Mouse (Mus musculus) kidney, embryonic 15.5 days (tissue): ENCODE measurements around the gene Cntrob. TPM values are rescaled to one million over a fixed set of nuclear protein-coding genes. Genes with fewer than 3 reads are reported as not detected.

ENCODE experiments used
- ATAC-seq: fragments of 200-750 bp; cut with Nextera tagmentation; replicated peaks from 2 replicates; pipeline ENCODE4 v1.8.0; 2017; ENCODE audit warnings: moderate TSS enrichment; ENCODE audit not compliant: low FRiP score
- H3K27ac ChIP-seq: fragments of 300-500 bp; sonication (generic); 2 replicates; pipeline ENCODE4 v1.5.1; 2015; ENCODE audit warnings: mild to moderate bottlenecking, inconsistent platforms
- H3K27me3 ChIP-seq: fragments of 300-500 bp; sonication (generic); 2 replicates; pipeline ENCODE4 v1.6.1; 2015; ENCODE audit warnings: inconsistent platforms
- H3K36me3 ChIP-seq: fragments of 300-500 bp; sonication (generic); 2 replicates; pipeline ENCODE4 v1.6.1; 2015; ENCODE audit warnings: inconsistent platforms
- H3K4me1 ChIP-seq: fragments of 300-500 bp; sonication (generic); 2 replicates; pipeline ENCODE4 v1.6.1; 2015; ENCODE audit warnings: inconsistent platforms
- H3K4me2 ChIP-seq: fragments of 300-500 bp; sonication (generic); 2 replicates; pipeline ENCODE4 v1.6.1; 2015; ENCODE audit warnings: moderate library complexity, mild to moderate bottlenecking, inconsistent platforms
- H3K4me3 ChIP-seq: fragments of 300-500 bp; sonication (generic); replicated peaks from 2 replicates; pipeline ENCODE4 v1.5.1; 2015; ENCODE audit warnings: mild to moderate bottlenecking, inconsistent platforms
- H3K9ac ChIP-seq: fragments of 300-500 bp; sonication (generic); 2 replicates; pipeline ENCODE4 v1.6.1; 2015; ENCODE audit warnings: mild to moderate bottlenecking, inconsistent platforms
- H3K9me3 ChIP-seq: fragments of 300-500 bp; sonication (generic); replicated peaks from 2 replicates; pipeline ENCODE4 v1.6.1; 2016; ENCODE audit warnings: inconsistent platforms
- WGBS: fragments of 180-500 bp; shearing (Covaris S2); methylation state at CpG from one replicate; pipeline ENCODE4 v1.1.7; 2015; ENCODE audit warnings: mixed read lengths; 5-methylcytosine and 5-hydroxymethylcytosine counted together
- polyA plus RNA-seq: library from polyadenylated mRNA; unstranded; fragments of >200 nt; fragmentation: Nextera tagmentation; extraction: Ambion mirVana; gene quantifications from 2 replicates; pipeline ENCODE4 v1.2.1, GENCODE M21; 2015

Gene Cntrob
- polyA plus RNA-seq = 23.0 and 23.9 TPM in 2 replicates

GRCm38 (mm10) chr11:69323667-69324111 is at the start of gene Cntrob, which contains the start of gene Trappc1:
Gene Cntrob, minus strand, starts transcription at chr11:69323775.
Gene Trappc1, plus strand, starts transcription at chr11:69323980.
- ATAC-seq = peak; percentile 91
- WGBS = under 1% methylated on average over 30 of the region's 30 CpGs

GRCm38 (mm10) chr11:69372780-69373170 is 49.2 kb upstream of the Cntrob start:
- Histone ChIP-seq H3K4me2 (0 out of 2 replicates have a peak overlapping the region, but pooled peaks have one; percentile 48), H3K9me3 (no peaks in the 10 kb centered on the region), H3K36me3 (peaks cover 46% of the 10 kb centered on the region), H3K4me1 (peaks cover 37% of the 10 kb centered on the region), H3K4me3 (no peak overlapping the region), H3K27ac (peak overlapping the region; percentile 90), H3K27me3 (no peaks in the 10 kb centered on the region), H3K9ac (no peak overlapping the region)
- 62% methylated on average over 3 of the region's 3 CpGs for WGBS
- ATAC-seq = no peak

More at GRCm38 (mm10) chr11:69323667-69324111, at the start of gene Cntrob, which contains the start of gene Trappc1:
- Histone ChIP-seq H3K9ac (peak within 1 kb of the TSS; percentile 87), H3K9me3 (no peaks in the 10 kb centered on the region), H3K4me3 (peak within 1 kb of the TSS; percentile 70), H3K27me3 (peaks cover 20% of the 10 kb centered on the region), H3K4me1 (peaks cover 52% of the 10 kb centered on the region), H3K36me3 (peaks cover 22% of the 10 kb centered on the region), H3K27ac (peak within 1 kb of the TSS; percentile 93), H3K4me2 (peak within 1 kb of the TSS; percentile 87)

GRCm38 (mm10) chr11:69372056-69372779 is 48.6 kb upstream of the Cntrob start:
- WGBS = 23% methylated on average over 12 of the region's 12 CpGs

GRCm38 (mm10) chr11:69371601-69372000 is 48.0 kb upstream of the Cntrob start:
- peaks cover 42% of the 10 kb centered on the region for H3K4me1 ChIP-seq
- H3K27ac ChIP-seq = peak overlapping the region; percentile 90
- peak overlapping the region; percentile 27 for H3K4me3 ChIP-seq
- no peaks in the 10 kb centered on the region for H3K27me3 ChIP-seq
- peaks cover 38% of the 10 kb centered on the region for H3K36me3 ChIP-seq
- 32% methylated on average over 12 of the region's 12 CpGs for WGBS
- H3K9me3 ChIP-seq = no peaks in the 10 kb centered on the region
- no peak for ATAC-seq
- peak overlapping the region; percentile 48 for H3K4me2 ChIP-seq
- H3K9ac ChIP-seq = no peak overlapping the region

More at GRCm38 (mm10) chr11:69372056-69372779, 48.6 kb upstream of the Cntrob start:
- no peak for ATAC-seq
- H3K9ac ChIP-seq = no peak overlapping the region
- H3K4me1 ChIP-seq = peaks cover 42% of the 10 kb centered on the region
- H3K4me2 ChIP-seq = peak overlapping the region; percentile 48
- H3K4me3 ChIP-seq = peak overlapping the region; percentile 27
- H3K36me3 ChIP-seq = peaks cover 44% of the 10 kb centered on the region
- H3K9me3 ChIP-seq = no peaks in the 10 kb centered on the region
- H3K27ac ChIP-seq = peak overlapping the region; percentile 90
- H3K27me3 ChIP-seq = no peaks in the 10 kb centered on the region

- Histone ChIP-seq H3K4me3 (peak overlapping the region; percentile 27), H3K4me1 (peaks cover 48% of the 10 kb centered on the region), H3K9me3 (no peaks in the 10 kb centered on the region), H3K27ac (peak overlapping the region; percentile 90), H3K9ac (no peak overlapping the region; the same call in 1 of the 2 replicates), H3K27me3 (no peaks in the 10 kb centered on the region), H3K36me3 (peaks cover 30% of the 10 kb centered on the region), H3K4me2 (peak overlapping the region; percentile 48)
- WGBS = 15% methylated on average over 9 of the region's 9 CpGs
- ATAC-seq = no peak
These were observed 47.2 kb upstream of the Cntrob start for GRCm38 (mm10) chr11:69370817-69371215.

- ATAC-seq = no peak
- Histone ChIP-seq H3K9me3 (no peaks in the 10 kb centered on the region), H3K4me3 (peak overlapping the region; percentile 94), H3K4me1 (peaks cover 55% of the 10 kb centered on the region), H3K9ac (peak overlapping the region; percentile 99), H3K27ac (peak overlapping the region; percentile 100), H3K36me3 (peaks cover 24% of the 10 kb centered on the region), H3K4me2 (peak overlapping the region; percentile 87), H3K27me3 (no peaks in the 10 kb centered on the region)
- 21% methylated on average over 2 of the region's 2 CpGs for WGBS
These were observed 46.6 kb upstream of the Cntrob start for GRCm38 (mm10) chr11:69369990-69370816.

GRCm38 (mm10) chr11:69369215-69369989 is 45.8 kb upstream of the Cntrob start, which contains the start of gene Chd3:
Gene Chd3, minus strand, starts transcription at chr11:69369406.
- H3K27me3 ChIP-seq = no peaks in the 10 kb centered on the region
- peak within 1 kb of the TSS; percentile 100 for H3K27ac ChIP-seq
- ATAC-seq = no peak
- peak within 1 kb of the TSS; percentile 94 for H3K4me3 ChIP-seq
- WGBS = 3% methylated on average over 15 of the region's 34 CpGs
- peak within 1 kb of the TSS; percentile 99 for H3K9ac ChIP-seq
- peaks cover 63% of the 10 kb centered on the region for H3K4me1 ChIP-seq
- no peaks in the 10 kb centered on the region for H3K9me3 ChIP-seq
- peak within 1 kb of the TSS; percentile 87 for H3K4me2 ChIP-seq
- peaks cover 18% of the 10 kb centered on the region for H3K36me3 ChIP-seq

GRCm38 (mm10) chr11:69368356-69369214 is 45.0 kb upstream of the Cntrob start:
- Histone ChIP-seq H3K4me1 (peaks cover 69% of the 10 kb centered on the region), H3K9ac (peak overlapping the region; percentile 99), H3K4me2 (peak overlapping the region; percentile 87), H3K27ac (peak overlapping the region; percentile 100), H3K9me3 (no peaks in the 10 kb centered on the region), H3K27me3 (no peaks in the 10 kb centered on the region), H3K4me3 (peak overlapping the region; percentile 94), H3K36me3 (peaks cover 12% of the 10 kb centered on the region)
- ATAC-seq = no peak
- under 1% methylated on average over 67 of the region's 106 CpGs for WGBS

- ATAC-seq = 0 out of 2 replicates have a peak, but pooled peaks have one; percentile 3
- peak overlapping the region; percentile 100 for H3K27ac ChIP-seq
- no peaks in the 10 kb centered on the region for H3K27me3 ChIP-seq
- no peaks in the 10 kb centered on the region for H3K9me3 ChIP-seq
- peaks cover 71% of the 10 kb centered on the region for H3K4me1 ChIP-seq
- peak overlapping the region; percentile 94 for H3K4me3 ChIP-seq
- 1% methylated on average over 22 of the region's 22 CpGs for WGBS
- peak overlapping the region; percentile 87 for H3K4me2 ChIP-seq
- peak overlapping the region; percentile 99 for H3K9ac ChIP-seq
- peaks cover 12% of the 10 kb centered on the region for H3K36me3 ChIP-seq
These were observed 44.2 kb upstream of the Cntrob start for GRCm38 (mm10) chr11:69367616-69368355.
